18 mouse cellular contexts compared by ENCODE assay signal in the genomic region with DNA sequence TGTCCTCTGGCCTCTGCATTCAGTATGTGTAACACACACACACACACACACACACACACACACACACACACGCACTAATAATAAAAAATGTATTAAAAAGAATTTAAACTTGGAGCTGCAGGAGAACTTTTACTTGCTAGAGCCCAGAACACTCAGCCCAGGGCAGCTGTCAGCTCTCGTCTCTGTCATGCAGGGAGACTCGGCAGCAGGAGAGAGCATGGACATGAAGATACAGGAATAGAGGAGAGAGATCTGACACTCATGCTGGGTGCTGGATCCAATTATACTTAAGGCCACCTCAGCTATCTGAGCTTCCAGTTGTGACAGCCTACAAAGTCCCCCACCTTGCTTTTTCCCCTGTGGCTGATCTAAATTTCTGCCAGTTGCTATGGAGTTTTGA.
"Had no signal": no experiment of that assay in that cellular context is flagged by ENCODE, and none has a peak within 500 bp of the region (broad histone marks: within the 10 kb centered on the region; RNA-seq: fewer than 3 reads in every experiment).

No protein-coding gene starts in this region.

- H3K4me3 ChIP-seq: midbrain, embryonic 10.5 days; midbrain, embryonic 12.5 days; midbrain, embryonic 15.5 days; neural tube, embryonic 13.5 days; neural tube, embryonic 15.5 days; stomach, embryonic 15.5 days had no signal

- H3K9me3 ChIP-seq: midbrain, embryonic 15.5 days; neural tube, embryonic 15.5 days; stomach, embryonic 15.5 days had no signal

- H3K27me3 ChIP-seq: midbrain, embryonic 12.5 days; midbrain, embryonic 15.5 days; neural tube, embryonic 13.5 days; neural tube, embryonic 15.5 days; stomach, embryonic 15.5 days had no signal

- H3K36me3 ChIP-seq: midbrain, embryonic 10.5 days; midbrain, embryonic 12.5 days; midbrain, embryonic 15.5 days; neural tube, embryonic 13.5 days; neural tube, embryonic 15.5 days; stomach, embryonic 15.5 days had no signal

- H3K9ac ChIP-seq: lung, embryonic 14.5 days; midbrain, embryonic 12.5 days; midbrain, embryonic 15.5 days; neural tube, embryonic 13.5 days; neural tube, embryonic 15.5 days; stomach, embryonic 15.5 days had no signal

- H3K4me1 ChIP-seq: midbrain, embryonic 10.5 days; midbrain, embryonic 12.5 days; midbrain, embryonic 15.5 days; neural tube, embryonic 13.5 days; neural tube, embryonic 15.5 days; stomach, embryonic 15.5 days had no signal

- H3K27ac ChIP-seq: midbrain, embryonic 10.5 days; midbrain, embryonic 12.5 days; midbrain, embryonic 15.5 days; neural tube, embryonic 13.5 days; neural tube, embryonic 15.5 days; stomach, embryonic 15.5 days; stomach, postnatal 0 days had no signal

- DNase-seq: lung, adult 18-20 months; lung, embryonic 14.5 days; lung, postnatal 10 days; lung, postnatal 4 days; retina, postnatal 1 day; right cerebral cortex, adult 18-20 months; right cerebral cortex, postnatal 25 days; right cerebral cortex, postnatal 4 days; thymus, adult 2 months; thymus, postnatal 25 days; thymus, postnatal 4 days had no signal
